Mouse (Mus musculus) hindbrain, embryonic 13.5 days (tissue): ENCODE measurements around the gene Oxct1. TPM values are rescaled to one million over a fixed set of nuclear protein-coding genes. Genes with fewer than 3 reads are reported as not detected.
A peak's percentile ranks its signal among the peaks of the same experiment; 100 is the strongest.

Experiments used
- ATAC-seq: fragments of 200-750 bp; cut with Nextera tagmentation; 2 replicates; pipeline ENCODE4 v1.8.0; 2017; ENCODE audit warnings: moderate TSS enrichment; ENCODE audit not compliant: low FRiP score
- H3K27ac ChIP-seq: fragments of 300-500 bp; sonication (generic); 2 replicates; pipeline ENCODE4 v1.5.1; 2015; ENCODE audit warnings: inconsistent platforms, mild to moderate bottlenecking, moderate library complexity
- H3K27me3 ChIP-seq: fragments of 300-500 bp; sonication (generic); 2 replicates; pipeline ENCODE4 v1.6.1; 2015; ENCODE audit warnings: mild to moderate bottlenecking, inconsistent platforms
- H3K36me3 ChIP-seq: fragments of 300-500 bp; sonication (generic); 2 replicates; pipeline ENCODE4 v1.6.1; 2015; ENCODE audit warnings: mild to moderate bottlenecking, inconsistent platforms
- H3K4me1 ChIP-seq: fragments of 300-500 bp; sonication (generic); replicated peaks from 2 replicates; pipeline ENCODE4 v1.6.1; 2015; ENCODE audit warnings: inconsistent platforms
- H3K4me2 ChIP-seq: fragments of 300-500 bp; sonication (generic); 2 replicates; pipeline ENCODE4 v1.6.1; 2015; ENCODE audit warnings: inconsistent platforms, mild to moderate bottlenecking, moderate library complexity
- H3K4me3 ChIP-seq: fragments of 300-500 bp; sonication (generic); 2 replicates; pipeline ENCODE4 v1.5.1; 2015; ENCODE audit warnings: mild to moderate bottlenecking, inconsistent platforms
- H3K9ac ChIP-seq: fragments of 300-500 bp; sonication (generic); 2 replicates; pipeline ENCODE4 v1.6.1; 2015; ENCODE audit warnings: mild to moderate bottlenecking, inconsistent platforms
- H3K9me3 ChIP-seq: fragments of 300-500 bp; sonication (generic); 2 replicates; pipeline ENCODE4 v1.6.1; 2016; ENCODE audit warnings: inconsistent platforms
- WGBS: fragments of 180-500 bp; shearing (Covaris S2); methylation state at CpG from one replicate; pipeline ENCODE4 v1.1.7; 2015; 5-methylcytosine and 5-hydroxymethylcytosine counted together
- polyA plus RNA-seq: library from polyadenylated mRNA; unstranded; fragments of >200 nt; fragmentation: Nextera tagmentation; extraction: Ambion mirVana; gene quantifications from 2 replicates; pipeline ENCODE4 v1.2.1, GENCODE M21; 2015

The Oxct1 gene
- polyA plus RNA-seq, 1 experiment from 2014 or later: 258 TPM

- H3K4me3 ChIP-seq: no peak overlapping the region
- H3K36me3 ChIP-seq: peaks cover 14% of the 10 kb centered on the region
- no peaks in the 10 kb centered on the region for H3K9me3 ChIP-seq
- no peak overlapping the region for H3K27ac ChIP-seq
- no peaks in the 10 kb centered on the region for H3K27me3 ChIP-seq
- ATAC-seq: peak; percentile 66; the same call in 1 of the 2 replicates
- no peaks in the 10 kb centered on the region for H3K4me1 ChIP-seq
- WGBS: 30% methylated on average over 7 of the region's 7 CpGs
- no peak overlapping the region for H3K9ac ChIP-seq
- no peak overlapping the region for H3K4me2 ChIP-seq
These were observed 61.7 kb downstream of the Oxct1 start for GRCm38 (mm10) chr15:4087914-4088313.

- Histone ChIP-seq H3K4me1 (no peaks in the 10 kb centered on the region), H3K27me3 (no peaks in the 10 kb centered on the region), H3K4me3 (no peak overlapping the region), H3K27ac (no peak overlapping the region), H3K4me2 (no peak overlapping the region), H3K36me3 (peaks cover 18% of the 10 kb centered on the region), H3K9ac (no peak overlapping the region), H3K9me3 (no peaks in the 10 kb centered on the region)
- 63% methylated on average over 3 of the region's 3 CpGs for WGBS
- ATAC-seq: no peak
These were observed 64.4 kb downstream of the Oxct1 start for GRCm38 (mm10) chr15:4090601-4091000.

DNA sequence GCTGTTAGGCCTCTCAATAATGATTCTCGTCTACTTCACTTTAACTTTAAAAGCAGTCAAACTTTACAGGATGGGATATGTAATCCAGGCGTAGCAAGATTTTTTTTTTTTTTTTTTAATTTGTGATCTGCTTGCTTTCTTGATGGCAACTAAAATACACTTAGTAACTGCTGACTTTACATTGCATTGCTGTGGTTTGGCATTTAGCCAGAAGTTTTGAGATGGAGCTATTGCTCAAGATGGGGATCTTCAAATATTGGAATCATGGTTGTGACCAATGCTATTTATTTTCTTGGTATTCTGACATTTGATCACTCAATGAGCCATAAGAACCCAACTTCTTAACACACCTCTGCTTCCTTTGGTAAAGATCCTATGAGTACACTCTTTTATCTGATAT lies 66.4 kb downstream of the Oxct1 start:
- H3K9me3 ChIP-seq: no peaks in the 10 kb centered on the region
- H3K4me2 ChIP-seq: no peak overlapping the region
- ATAC-seq: no peak
- H3K9ac ChIP-seq: no peak overlapping the region
- H3K27ac ChIP-seq: no peak overlapping the region
- peaks cover 23% of the 10 kb centered on the region for H3K36me3 ChIP-seq
- 87% methylated on average over 2 of the region's 2 CpGs for WGBS
- no peaks in the 10 kb centered on the region for H3K4me1 ChIP-seq
- H3K4me3 ChIP-seq: no peak overlapping the region
- no peaks in the 10 kb centered on the region for H3K27me3 ChIP-seq

DNA sequence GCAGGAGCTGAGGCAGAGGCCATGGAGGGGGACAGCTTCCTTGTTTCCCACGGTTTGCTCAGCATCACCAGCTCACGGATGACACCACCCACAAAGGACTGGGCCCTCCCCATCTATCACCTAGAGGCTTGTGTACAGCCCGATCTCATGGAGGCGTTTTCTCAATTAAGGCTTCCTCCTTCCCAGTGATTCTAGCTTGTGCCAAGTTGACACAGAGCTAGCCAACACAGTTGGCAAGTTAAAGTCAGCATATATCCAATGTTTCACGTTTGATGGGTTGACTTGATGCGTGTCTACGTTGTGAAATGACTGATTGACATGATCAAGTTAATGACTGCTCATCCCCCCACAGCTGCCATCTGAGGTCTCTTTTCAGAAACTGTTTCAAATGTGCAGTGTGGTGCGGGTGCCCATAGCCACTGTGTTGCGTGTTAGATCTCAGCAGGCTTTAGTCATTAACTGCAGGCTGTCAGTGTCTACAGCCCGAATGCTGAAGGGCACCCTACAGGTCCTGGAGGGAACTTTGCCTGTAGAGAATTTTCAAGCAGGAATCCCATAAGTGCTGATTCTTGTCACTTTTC lies 74.2 kb downstream of the Oxct1 start:
- ATAC-seq: no peak
- 86% methylated on average over 10 of the region's 10 CpGs for WGBS

DNA sequence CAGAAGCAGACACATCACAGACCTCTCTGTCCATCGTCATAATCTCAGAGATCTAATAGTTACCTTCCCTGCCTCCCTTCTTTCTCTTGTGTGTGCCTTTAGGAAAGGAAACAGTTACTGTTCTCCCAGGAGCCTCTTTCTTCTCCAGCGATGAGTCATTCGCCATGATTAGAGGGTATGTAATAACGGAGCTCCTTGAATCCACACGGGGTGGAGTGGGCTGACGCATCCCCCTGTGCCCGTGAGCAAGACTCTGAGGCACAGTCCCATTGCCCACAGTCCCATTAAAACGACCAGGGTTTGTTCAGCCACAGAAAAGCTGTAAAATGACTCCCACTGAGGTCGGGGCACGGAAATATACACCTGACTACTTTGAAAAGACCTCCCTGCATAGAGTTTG lies 74.8 kb downstream of the Oxct1 start:
- ATAC-seq: no peak
- Histone ChIP-seq H3K9ac (no peak overlapping the region), H3K27ac (no peak overlapping the region), H3K4me1 (peaks cover 11% of the 10 kb centered on the region; the same call in 1 of the 2 replicates), H3K27me3 (no peaks in the 10 kb centered on the region), H3K4me3 (no peak overlapping the region), H3K9me3 (no peaks in the 10 kb centered on the region), H3K36me3 (peaks cover 29% of the 10 kb centered on the region), H3K4me2 (no peak overlapping the region)
- 87% methylated on average over 10 of the region's 10 CpGs for WGBS

More for the DNA sequence above, 74.2 kb downstream of the Oxct1 start:
- Histone ChIP-seq H3K9ac (no peak overlapping the region), H3K27ac (no peak overlapping the region), H3K4me1 (peaks cover 11% of the 10 kb centered on the region; the same call in 1 of the 2 replicates), H3K27me3 (no peaks in the 10 kb centered on the region), H3K36me3 (peaks cover 29% of the 10 kb centered on the region), H3K4me3 (no peak overlapping the region), H3K4me2 (no peak overlapping the region), H3K9me3 (no peaks in the 10 kb centered on the region)

DNA sequence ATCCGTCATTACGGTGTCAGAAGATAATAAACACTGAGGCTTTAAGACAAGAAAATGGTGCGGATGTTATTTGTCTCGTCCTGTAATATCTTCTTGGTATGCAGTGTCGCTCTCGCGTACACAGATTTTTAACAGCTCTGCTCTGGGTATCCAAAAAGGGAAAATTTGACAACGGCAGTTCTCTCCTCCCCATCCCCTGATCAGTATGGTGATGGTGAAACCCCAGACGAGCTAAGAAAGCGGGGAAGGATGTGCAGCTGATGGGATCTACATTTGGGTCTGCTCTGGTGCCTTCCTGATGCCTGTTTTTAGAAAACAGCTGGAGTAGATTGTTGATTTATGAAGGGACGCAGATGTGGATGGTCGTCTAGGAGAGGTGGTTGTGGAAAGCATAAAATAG lies 78.1 kb downstream of the Oxct1 start:
- Histone ChIP-seq H3K4me3 (no peak overlapping the region), H3K36me3 (peaks cover 25% of the 10 kb centered on the region), H3K9me3 (no peaks in the 10 kb centered on the region), H3K9ac (no peak overlapping the region), H3K4me1 (peaks cover 11% of the 10 kb centered on the region; the same call in 1 of the 2 replicates), H3K27me3 (no peaks in the 10 kb centered on the region), H3K4me2 (no peak overlapping the region), H3K27ac (peak overlapping the region; percentile 31)
- no peak for ATAC-seq
- 81% methylated on average over 12 of the region's 12 CpGs for WGBS

GRCm38 (mm10) chr15:4105498-4105897 lies 79.3 kb downstream of the Oxct1 start:
- no peaks in the 10 kb centered on the region for H3K9me3 ChIP-seq
- H3K4me2 ChIP-seq: no peak overlapping the region
- H3K27me3 ChIP-seq: no peaks in the 10 kb centered on the region
- H3K4me1 ChIP-seq: peaks cover 11% of the 10 kb centered on the region; the same call in 1 of the 2 replicates
- peaks cover 23% of the 10 kb centered on the region for H3K36me3 ChIP-seq
- ATAC-seq: peak; percentile 83
- WGBS: 55% methylated on average over 4 of the region's 4 CpGs
- no peak overlapping the region for H3K9ac ChIP-seq
- no peak overlapping the region for H3K4me3 ChIP-seq
- H3K27ac ChIP-seq: peak overlapping the region; percentile 31

GRCm38 (mm10) chr15:4119962-4120361 lies 93.8 kb downstream of the Oxct1 start:
- Histone ChIP-seq H3K27me3 (no peaks in the 10 kb centered on the region), H3K9me3 (no peaks in the 10 kb centered on the region), H3K36me3 (peaks cover 4% of the 10 kb centered on the region), H3K9ac (no peak overlapping the region), H3K27ac (no peak overlapping the region), H3K4me3 (no peak overlapping the region), H3K4me2 (no peak overlapping the region), H3K4me1 (no peaks in the 10 kb centered on the region)
- 84% methylated on average over 6 of the region's 6 CpGs for WGBS
- ATAC-seq: no peak

DNA sequence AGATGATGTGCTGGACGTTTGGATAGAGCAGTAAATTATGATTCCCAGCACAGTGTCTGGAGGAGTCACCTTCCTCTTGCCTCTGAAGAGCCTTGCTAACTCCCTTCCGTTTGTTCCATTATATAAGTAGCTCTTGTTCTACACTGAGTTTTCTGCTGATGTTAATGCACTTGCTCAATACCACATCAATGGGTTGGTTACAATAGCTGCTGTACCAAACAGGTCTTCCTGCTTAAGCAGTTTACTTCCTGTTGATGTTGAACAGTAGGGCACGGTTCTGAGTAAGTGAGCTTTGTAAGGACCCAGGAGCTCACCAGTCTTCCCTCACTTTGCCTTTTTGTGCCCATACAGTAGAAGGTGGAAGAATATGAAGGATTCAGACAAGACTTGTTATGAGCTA lies 98.5 kb downstream of the Oxct1 start:
- Histone ChIP-seq H3K9ac (no peak overlapping the region), H3K4me1 (no peaks in the 10 kb centered on the region), H3K27ac (no peak overlapping the region), H3K36me3 (peaks cover 16% of the 10 kb centered on the region), H3K4me3 (no peak overlapping the region), H3K4me2 (no peak overlapping the region), H3K9me3 (no peaks in the 10 kb centered on the region), H3K27me3 (no peaks in the 10 kb centered on the region)
- 64% methylated on average over 3 of the region's 3 CpGs for WGBS
- ATAC-seq: no peak

DNA sequence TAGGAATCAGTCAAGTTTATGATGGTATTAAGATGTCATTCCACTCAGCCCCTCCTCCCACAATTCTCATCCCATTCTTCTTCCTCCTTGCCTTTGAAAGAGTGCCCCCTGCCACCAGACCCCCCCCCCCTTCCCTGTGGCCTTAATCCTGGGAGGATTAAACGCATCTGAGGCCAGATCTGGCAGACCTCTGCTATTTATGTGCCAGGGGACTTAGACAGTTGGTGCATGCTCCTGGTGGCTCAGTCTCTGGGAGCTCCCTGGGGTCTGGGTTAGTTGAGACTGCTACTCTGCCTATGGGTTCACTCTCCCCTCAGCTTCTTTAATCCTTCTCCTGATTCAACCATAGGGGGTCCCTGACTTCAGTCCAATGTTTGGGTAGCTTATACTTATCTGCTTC lies 112.3 kb downstream of the Oxct1 start:
- no peaks in the 10 kb centered on the region for H3K27me3 ChIP-seq
- no peak for ATAC-seq
- no peak overlapping the region for H3K9ac ChIP-seq
- H3K4me1 ChIP-seq: no peaks in the 10 kb centered on the region
- no peak overlapping the region for H3K4me3 ChIP-seq
- H3K9me3 ChIP-seq: no peaks in the 10 kb centered on the region
- peaks cover 23% of the 10 kb centered on the region for H3K36me3 ChIP-seq
- no peak overlapping the region for H3K4me2 ChIP-seq
- 40% methylated on average over 1 of the region's 1 CpGs for WGBS
- H3K27ac ChIP-seq: no peak overlapping the region

DNA sequence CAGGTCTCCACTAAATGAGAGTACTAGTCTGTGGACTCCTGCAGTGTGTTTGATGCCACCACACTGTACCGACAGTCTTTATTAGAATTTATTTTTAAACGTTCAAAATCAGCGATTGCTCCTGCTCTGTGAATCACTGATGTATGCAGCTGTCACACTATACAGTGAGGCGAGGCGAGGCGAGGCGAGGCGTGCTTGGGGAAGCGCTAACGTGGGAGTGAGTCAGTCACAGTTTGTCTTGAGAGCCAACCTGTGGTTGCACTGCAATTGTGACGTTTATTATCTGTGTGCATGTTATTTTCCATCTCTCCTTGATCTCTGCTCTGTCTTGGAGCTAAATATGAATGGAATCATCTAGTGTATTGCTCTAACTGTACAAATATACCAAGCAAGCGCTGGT lies 113.3 kb downstream of the Oxct1 start:
- Histone ChIP-seq H3K9ac (no peak overlapping the region), H3K4me2 (no peak overlapping the region), H3K36me3 (peaks cover 31% of the 10 kb centered on the region), H3K4me1 (no peaks in the 10 kb centered on the region), H3K4me3 (no peak overlapping the region), H3K27ac (no peak overlapping the region), H3K27me3 (no peaks in the 10 kb centered on the region), H3K9me3 (no peaks in the 10 kb centered on the region)
- no peak for ATAC-seq
- 85% methylated on average over 12 of the region's 12 CpGs for WGBS

- WGBS: 87% methylated on average over 5 of the region's 5 CpGs
- no peaks in the 10 kb centered on the region for H3K27me3 ChIP-seq
- H3K4me2 ChIP-seq: no peak overlapping the region
- ATAC-seq: no peak
- peaks cover 26% of the 10 kb centered on the region for H3K36me3 ChIP-seq
- H3K4me1 ChIP-seq: no peaks in the 10 kb centered on the region
- no peak overlapping the region for H3K27ac ChIP-seq
- no peak overlapping the region for H3K9ac ChIP-seq
- no peaks in the 10 kb centered on the region for H3K9me3 ChIP-seq
- H3K4me3 ChIP-seq: no peak overlapping the region
These were observed 119.2 kb downstream of the Oxct1 start for GRCm38 (mm10) chr15:4145352-4145751.

GRCm38 (mm10) chr15:4147700-4148099 lies 121.5 kb downstream of the Oxct1 start:
- peaks cover 30% of the 10 kb centered on the region for H3K36me3 ChIP-seq
- no peaks in the 10 kb centered on the region for H3K4me1 ChIP-seq

More at GRCm38 (mm10) chr15:4147700-4148099, 121.5 kb downstream of the Oxct1 start:
- ATAC-seq: no peak
- H3K4me2 ChIP-seq: no peak overlapping the region
- no peak overlapping the region for H3K9ac ChIP-seq
- WGBS: 96% methylated on average over 2 of the region's 2 CpGs
- H3K9me3 ChIP-seq: no peaks in the 10 kb centered on the region
- no peak overlapping the region for H3K27ac ChIP-seq
- H3K27me3 ChIP-seq: no peaks in the 10 kb centered on the region
- no peak overlapping the region for H3K4me3 ChIP-seq
